Mouse (Mus musculus) cerebellum, adult 2 months (tissue): ENCODE measurements around the gene Hunk. TPM values are rescaled to one million over a fixed set of nuclear protein-coding genes. Genes with fewer than 3 reads are reported as not detected.
A peak's percentile ranks its signal among the peaks of the same experiment; 100 is the strongest.

Source experiments
- DNase-seq, 2 experiments: peaks; one replicate each; pipeline ENCODE4 v3.0.0; 2021
- H3K27ac ChIP-seq: fragments of 200-500 bp; 2 replicates; pipeline ENCODE4 v1.5.1; 2012; ENCODE audit warnings: low read length, control low read depth, inconsistent platforms; ENCODE audit not compliant: insufficient read depth
- H3K27me3 ChIP-seq: fragments of 200-500 bp; 2 replicates; pipeline ENCODE4 v1.6.1; 2012; ENCODE audit warnings: inconsistent platforms, mild to moderate bottlenecking, low read length, moderate library complexity; ENCODE audit not compliant: control insufficient read depth, insufficient read depth
- H3K4me1 ChIP-seq: fragments of 200-500 bp; 2 replicates; pipeline ENCODE4 v1.6.1; 2011; ENCODE audit warnings: low read length; ENCODE audit not compliant: control insufficient read depth, insufficient read depth
- H3K4me3 ChIP-seq: fragments of 200-500 bp; replicated peaks from 2 replicates; pipeline ENCODE3; 2011; ENCODE audit warnings: mild to moderate bottlenecking, low read depth, low read length, control low read depth; ENCODE audit not compliant: insufficient read depth
- CTCF ChIP-seq: fragments of 200-500 bp; IDR thresholded peaks from 2 replicates; pipeline ENCODE4 v1.5.1; 2011; ENCODE audit warnings: low read depth, mild to moderate bottlenecking, control low read depth, low read length, moderate library complexity, borderline replicate concordance; ENCODE audit not compliant: insufficient read depth
- POLR2A ChIP-seq: fragments of 200-500 bp; IDR thresholded peaks from 2 replicates; pipeline ENCODE4 v1.6.1; 2011; ENCODE audit warnings: low read length, control low read depth, borderline replicate concordance; ENCODE audit not compliant: insufficient read depth
- WGBS: fragments of 180-500 bp; shearing (Covaris S2); methylation state at CpG from one replicate; pipeline ENCODE4 v1.1.7; 2018; 5-methylcytosine and 5-hydroxymethylcytosine counted together
- polyA plus RNA-seq: library from polyadenylated mRNA; depleted of rRNA; stranded (reverse); fragments of >200 nt; gene quantifications from 2 replicates; pipeline ENCODE4 v1.2.3, GENCODE M21; 2012

Gene Hunk
- polyA plus RNA-seq, 1 experiment, result 12.6 TPM

DNA sequence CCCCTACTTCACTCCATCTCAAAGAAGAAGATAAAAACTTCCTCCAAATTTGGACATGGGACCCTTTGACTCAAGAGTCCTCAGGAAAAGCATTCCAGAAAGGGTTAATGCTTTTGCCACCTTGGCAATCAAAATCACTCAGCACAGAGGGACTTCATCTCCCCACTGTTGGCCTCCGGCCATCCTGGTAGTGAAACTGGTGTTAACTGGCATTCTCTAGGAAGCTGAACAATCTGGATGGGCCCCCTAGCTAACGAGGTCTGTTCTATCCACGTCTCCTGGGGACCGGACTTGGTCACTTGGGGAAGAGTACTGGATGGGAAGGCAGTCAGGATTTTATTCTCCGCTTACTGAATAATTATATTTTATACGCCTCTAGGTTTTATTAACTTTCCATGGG is 57.2 kb downstream of the Hunk start:
- H3K27ac ChIP-seq, result no peak overlapping the region
- H3K4me3 ChIP-seq, result no peak overlapping the region
- no peaks in the 10 kb centered on the region for H3K27me3 ChIP-seq
- no peak for DNase-seq
- H3K4me1 ChIP-seq, result no peaks in the 10 kb centered on the region
- WGBS, result 27% methylated on average over 6 of the region's 6 CpGs
- TF ChIP-seq POLR2A (no peak), CTCF (no peak)

DNA sequence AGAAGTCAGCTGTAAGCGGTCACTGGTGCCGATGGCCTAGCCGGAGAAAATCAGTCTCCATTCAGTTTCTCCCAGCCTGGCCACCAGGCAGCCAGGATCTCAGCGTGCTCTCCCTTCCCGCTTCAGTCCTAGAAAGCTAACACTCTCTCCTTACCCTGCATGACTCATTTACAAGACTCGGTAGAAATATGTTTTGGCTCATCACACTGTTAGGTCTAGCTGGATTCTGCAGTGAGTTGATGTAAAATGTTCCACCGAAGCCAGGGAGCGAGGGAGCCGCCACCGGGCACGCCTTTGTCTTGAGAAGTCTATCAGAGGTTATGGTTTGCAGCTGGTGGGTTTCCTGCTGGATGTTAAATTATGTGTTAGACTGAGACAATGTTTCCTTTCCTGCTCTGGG is 67.4 kb downstream of the Hunk start:
- Histone ChIP-seq H3K4me3 (no peak overlapping the region), H3K27ac (no peak overlapping the region), H3K4me1 (peaks cover 11% of the 10 kb centered on the region), H3K27me3 (no peaks in the 10 kb centered on the region)
- TF ChIP-seq CTCF, result no peak
- no peak for TF ChIP-seq POLR2A
- DNase-seq, result peak; percentile 31 to 38
- WGBS, result 51% methylated on average over 11 of the region's 11 CpGs

DNA sequence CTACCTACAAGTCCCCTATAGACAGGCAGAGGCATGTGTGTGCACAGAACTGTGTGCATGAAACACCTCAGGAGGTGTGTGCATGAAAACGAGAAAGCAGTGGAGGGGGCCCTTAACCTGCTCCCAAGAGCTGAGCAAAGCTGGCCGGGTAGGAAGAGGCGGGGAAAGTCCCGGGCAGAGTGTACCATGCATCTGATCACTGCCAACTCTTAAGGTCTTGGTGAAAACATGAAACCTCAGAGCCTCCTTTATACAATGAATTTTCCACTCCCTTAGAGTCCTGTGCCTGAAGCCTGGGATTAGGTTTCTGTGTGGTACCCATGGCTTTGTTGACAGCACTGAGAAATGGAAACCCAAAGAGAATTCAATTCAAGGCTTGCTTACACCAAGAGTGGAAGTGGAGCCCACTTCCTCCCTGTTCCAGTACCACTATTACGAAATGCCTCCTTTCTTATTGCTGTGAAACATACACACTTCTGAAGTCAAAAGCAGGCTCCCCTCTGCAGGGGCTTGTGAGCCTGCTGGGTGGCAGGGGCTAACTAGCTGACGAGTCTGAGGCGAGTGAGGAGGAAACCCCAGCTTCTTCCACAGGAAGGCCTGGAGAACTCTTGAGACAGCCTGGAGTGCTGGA is 70.8 kb downstream of the Hunk start:
- TF ChIP-seq CTCF (no peak), POLR2A (no peak)
- Histone ChIP-seq H3K4me1 (peaks cover 11% of the 10 kb centered on the region), H3K27ac (no peak overlapping the region), H3K4me3 (no peak overlapping the region), H3K27me3 (no peaks in the 10 kb centered on the region)
- no peak for DNase-seq
- WGBS, result 80% methylated on average over 7 of the region's 7 CpGs

DNA sequence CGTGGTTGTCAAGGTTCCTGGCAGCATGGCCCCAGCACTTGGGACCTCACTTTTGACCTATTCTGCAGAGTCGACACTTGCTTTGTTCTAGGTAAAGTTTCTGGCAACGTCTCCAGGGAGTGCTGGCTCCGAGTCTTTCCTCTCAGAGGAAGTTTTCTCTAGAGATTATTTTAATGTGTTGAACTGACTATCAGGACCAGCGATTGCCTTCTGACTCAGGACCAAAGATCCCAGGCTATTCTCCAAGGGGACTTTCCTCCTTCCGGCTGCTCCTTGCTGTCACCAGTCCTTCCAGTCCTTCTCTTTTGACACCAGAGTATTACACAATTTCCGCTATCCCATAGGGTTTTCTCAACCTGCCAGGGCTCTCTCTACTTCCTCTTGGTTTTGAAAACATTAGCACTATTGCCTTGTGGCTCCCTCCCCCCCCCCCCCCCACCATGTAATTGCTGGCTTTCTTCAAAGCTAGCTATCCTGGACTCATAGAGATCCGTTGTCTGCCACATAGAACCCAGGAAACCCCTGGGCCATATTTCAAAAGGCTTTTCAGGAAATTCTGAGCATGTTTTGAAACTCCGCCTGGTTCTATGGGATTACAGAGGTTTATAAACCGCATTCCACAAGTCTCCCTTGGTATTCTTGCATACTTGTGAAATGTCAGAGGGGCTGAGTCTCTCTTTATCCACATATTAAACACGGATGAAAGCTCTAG is 73.2 kb downstream of the Hunk start:
- no peak for DNase-seq
- H3K4me3 ChIP-seq, result no peak overlapping the region
- H3K27ac ChIP-seq, result no peak overlapping the region
- no peaks in the 10 kb centered on the region for H3K27me3 ChIP-seq
- no peaks in the 10 kb centered on the region for H3K4me1 ChIP-seq
- WGBS, result 35% methylated on average over 11 of the region's 11 CpGs
- no peak for TF ChIP-seq POLR2A
- no peak for TF ChIP-seq CTCF

DNA sequence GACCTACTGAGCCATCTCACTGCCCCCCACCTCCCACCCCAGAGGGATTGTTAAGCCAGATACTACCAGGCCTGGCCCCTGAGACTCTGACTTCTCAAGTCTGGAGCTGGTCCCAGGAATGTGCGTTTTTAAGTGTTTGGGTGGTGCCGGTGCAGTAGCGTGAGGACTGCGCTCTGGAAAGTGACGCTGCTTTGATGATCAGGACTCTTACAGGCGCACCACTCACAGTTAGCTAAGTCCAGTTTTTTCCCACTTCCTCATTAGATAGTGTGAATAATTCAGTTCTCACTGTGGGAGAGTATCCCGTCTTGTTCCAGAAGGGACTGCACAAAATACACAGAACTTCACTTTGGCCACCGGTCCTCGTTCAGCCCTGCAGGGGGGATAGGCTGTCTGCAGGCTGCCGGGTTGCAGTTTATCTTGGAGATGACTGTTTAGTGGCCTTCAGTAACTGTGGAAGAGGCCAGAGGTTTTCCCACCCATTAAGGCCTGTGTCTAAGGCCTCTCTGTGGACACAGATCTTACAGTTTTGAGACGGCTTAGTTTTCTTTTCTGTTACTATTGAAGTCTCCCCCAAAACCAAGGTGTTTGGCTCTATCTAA is 75.6 kb downstream of the Hunk start:
- no peak for TF ChIP-seq POLR2A
- Histone ChIP-seq H3K4me1 (no peaks in the 10 kb centered on the region), H3K4me3 (no peak overlapping the region), H3K27ac (no peak overlapping the region), H3K27me3 (no peaks in the 10 kb centered on the region)
- WGBS, result 49% methylated on average over 11 of the region's 11 CpGs
- DNase-seq, result no peak

DNA sequence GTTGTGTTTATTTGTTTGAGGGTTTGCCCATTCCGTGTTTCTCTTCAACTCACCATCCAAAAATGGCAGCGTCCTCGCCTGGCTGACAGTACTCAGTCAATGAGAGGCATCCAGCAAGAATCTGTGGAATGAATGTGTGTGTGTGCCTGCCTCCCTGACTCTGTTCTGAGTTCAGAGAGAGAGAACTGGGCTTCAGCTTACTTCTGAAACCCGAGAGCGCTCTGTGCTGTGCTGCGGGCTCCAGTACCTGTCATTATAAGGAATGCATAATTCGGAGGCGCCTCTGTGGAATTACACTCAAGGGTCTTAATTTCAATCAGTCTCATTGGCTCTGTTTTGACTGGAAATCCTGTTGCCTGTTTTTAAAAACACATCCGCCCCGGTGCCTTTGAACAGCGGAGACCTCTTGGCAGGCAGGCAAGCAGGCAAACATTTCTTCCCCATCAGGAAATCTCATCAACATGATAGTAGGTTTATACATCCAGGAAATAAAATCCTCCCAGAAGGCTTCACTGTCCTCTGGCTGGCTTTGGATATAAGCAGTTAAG is 77.0 kb downstream of the Hunk start:
- TF ChIP-seq POLR2A (no peak), CTCF (no peak)

DNA sequence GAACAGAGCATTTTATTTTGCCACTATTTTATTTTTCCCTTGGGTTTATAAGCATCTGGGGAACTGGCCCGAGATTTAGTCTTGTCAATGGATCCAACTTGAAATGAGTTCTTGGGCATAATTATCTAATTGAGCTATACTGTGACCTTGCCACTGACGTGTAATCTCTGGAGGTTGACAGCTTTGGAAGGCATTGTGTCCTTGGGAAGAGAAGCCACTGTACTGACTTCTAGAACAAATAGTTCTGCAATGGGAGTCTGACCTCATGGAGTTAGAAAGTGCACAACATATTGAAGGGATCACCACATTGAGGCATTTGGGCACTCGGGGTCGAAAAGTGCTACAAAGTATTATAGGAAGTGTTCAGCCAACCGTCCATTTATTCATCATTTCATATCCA is 79.3 kb downstream of the Hunk start:
- Histone ChIP-seq H3K27me3 (no peaks in the 10 kb centered on the region), H3K4me1 (no peaks in the 10 kb centered on the region), H3K27ac (no peak overlapping the region), H3K4me3 (no peak overlapping the region)
- no peak for DNase-seq
- no peak for TF ChIP-seq CTCF
- no peak for TF ChIP-seq POLR2A
- 86% methylated on average over 5 of the region's 5 CpGs for WGBS

More for the DNA sequence above, 77.0 kb downstream of the Hunk start:
- Histone ChIP-seq H3K4me3 (no peak overlapping the region), H3K27me3 (no peaks in the 10 kb centered on the region), H3K4me1 (no peaks in the 10 kb centered on the region), H3K27ac (no peak overlapping the region)
- 77% methylated on average over 11 of the region's 11 CpGs for WGBS
- DNase-seq, result no peak
